Mouse (Mus musculus): ENCODE measurements around the gene Gm49387. TPM values are rescaled to one million over a fixed set of nuclear protein-coding genes. Genes with fewer than 3 reads are reported as not detected.

The Gm49387 gene
- polyA plus RNA-seq, 1 experiment from 2014 or later: 0.74 TPM

- Histone ChIP-seq H3K4me1 (peaks cover 67% of the 10 kb centered on the region), H3K27ac (peak overlapping the region; percentile 94), H3K27me3 (ENCODE audit: insufficient read depth, poor library complexity, severe bottlenecking) (no peaks in the 10 kb centered on the region), H3K36me3 (no peaks in the 10 kb centered on the region), H3K9me3 (no peaks in the 10 kb centered on the region), H3K4me3 (no peak overlapping the region)
- DNase-seq (ENCODE audit: low spot score): no peak
- 91% methylated on average over 8 of the region's 8 CpGs for WGBS
Measured at GRCm38 (mm10) chr14:31658126-31658680, 17.5 kb upstream of the Gm49387 start.

- no peak overlapping the region for H3K4me3 ChIP-seq
- H3K36me3 ChIP-seq: no peaks in the 10 kb centered on the region
- H3K27me3 ChIP-seq (ENCODE audit: insufficient read depth, poor library complexity, severe bottlenecking): no peaks in the 10 kb centered on the region
- WGBS: 40% methylated on average over 5 of the region's 5 CpGs
- H3K4me1 ChIP-seq: peaks cover 66% of the 10 kb centered on the region
- H3K9me3 ChIP-seq: no peaks in the 10 kb centered on the region
- DNase-seq (ENCODE audit: low spot score): no peak
- H3K27ac ChIP-seq: peak overlapping the region; percentile 65; the same call in 1 of the 2 replicates
Measured at GRCm38 (mm10) chr14:31656857-31657645, 16.4 kb upstream of the Gm49387 start.

- H3K27me3 ChIP-seq (ENCODE audit: insufficient read depth, poor library complexity, severe bottlenecking): no peaks in the 10 kb centered on the region
- H3K36me3 ChIP-seq: no peaks in the 10 kb centered on the region
- H3K4me3 ChIP-seq: no peak overlapping the region
- WGBS: 68% methylated on average over 7 of the region's 7 CpGs
- peaks cover 64% of the 10 kb centered on the region for H3K4me1 ChIP-seq
- H3K9me3 ChIP-seq: no peaks in the 10 kb centered on the region
- no peak for DNase-seq (ENCODE audit: low spot score)
- no peak overlapping the region for H3K27ac ChIP-seq
Measured at GRCm38 (mm10) chr14:31656386-31656785, 15.7 kb upstream of the Gm49387 start.

DNA sequence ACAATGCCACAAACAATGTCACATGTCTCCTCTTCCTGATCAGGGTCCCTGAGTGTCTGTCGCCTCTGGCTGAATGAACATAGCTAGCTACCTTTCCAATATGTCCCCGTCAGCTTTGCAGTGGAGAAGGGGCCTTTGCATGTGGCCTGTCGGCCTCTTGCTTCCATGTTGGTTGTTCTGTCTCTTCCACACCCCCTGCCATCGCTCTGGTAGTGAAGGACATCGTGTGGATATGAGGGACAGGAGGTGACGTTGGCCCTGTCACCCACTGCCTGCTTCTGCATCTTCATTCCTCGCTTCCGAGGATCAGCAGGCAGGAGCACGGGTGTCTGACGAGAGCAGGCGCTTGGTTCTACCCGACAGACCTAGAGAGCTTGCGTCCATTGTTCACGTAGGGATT is 14.7 kb upstream of the Gm49387 start:
- no peak for DNase-seq (ENCODE audit: low spot score)
- no peaks in the 10 kb centered on the region for H3K27me3 ChIP-seq (ENCODE audit: insufficient read depth, poor library complexity, severe bottlenecking)
- 82% methylated on average over 14 of the region's 14 CpGs for WGBS

GRCm38 (mm10) chr14:31654816-31655215 is 14.1 kb upstream of the Gm49387 start:
- peaks cover 55% of the 10 kb centered on the region for H3K4me1 ChIP-seq
- 87% methylated on average over 5 of the region's 5 CpGs for WGBS
- H3K4me3 ChIP-seq: no peak overlapping the region
- H3K36me3 ChIP-seq: peaks cover 2% of the 10 kb centered on the region; the same call in 1 of the 2 replicates
- no peak overlapping the region for H3K27ac ChIP-seq
- H3K9me3 ChIP-seq: no peaks in the 10 kb centered on the region
- no peak for DNase-seq (ENCODE audit: low spot score)
- H3K27me3 ChIP-seq (ENCODE audit: insufficient read depth, poor library complexity, severe bottlenecking): no peaks in the 10 kb centered on the region

More for the DNA sequence above, 14.7 kb upstream of the Gm49387 start:
- H3K9me3 ChIP-seq: no peaks in the 10 kb centered on the region
- H3K27ac ChIP-seq: no peak overlapping the region
- peaks cover 60% of the 10 kb centered on the region for H3K4me1 ChIP-seq
- H3K4me3 ChIP-seq: no peak overlapping the region
- peaks cover under 1% of the 10 kb centered on the region; the same call in 1 of the 2 replicates for H3K36me3 ChIP-seq

GRCm38 (mm10) chr14:31653101-31653875 is 12.6 kb upstream of the Gm49387 start:
- DNase-seq (ENCODE audit: low spot score): no peak
- peaks cover 2% of the 10 kb centered on the region; the same call in 1 of the 2 replicates for H3K36me3 ChIP-seq
- H3K27ac ChIP-seq: peak overlapping the region; percentile 42
- H3K4me1 ChIP-seq: peaks cover 41% of the 10 kb centered on the region
- WGBS: 55% methylated on average over 14 of the region's 14 CpGs
- no peaks in the 10 kb centered on the region for H3K9me3 ChIP-seq
- no peaks in the 10 kb centered on the region for H3K27me3 ChIP-seq (ENCODE audit: insufficient read depth, poor library complexity, severe bottlenecking)
- no peak overlapping the region for H3K4me3 ChIP-seq

GRCm38 (mm10) chr14:31652624-31653023 is 11.9 kb upstream of the Gm49387 start:
- Histone ChIP-seq H3K27me3 (ENCODE audit: insufficient read depth, poor library complexity, severe bottlenecking) (no peaks in the 10 kb centered on the region), H3K27ac (peak overlapping the region; percentile 42), H3K9me3 (no peaks in the 10 kb centered on the region), H3K36me3 (peaks cover 2% of the 10 kb centered on the region; the same call in 1 of the 2 replicates), H3K4me1 (peaks cover 35% of the 10 kb centered on the region), H3K4me3 (no peak overlapping the region)
- DNase-seq (ENCODE audit: low spot score): no peak
- 98% methylated on average over 1 of the region's 1 CpGs for WGBS

- peaks cover 30% of the 10 kb centered on the region for H3K4me1 ChIP-seq
- no peaks in the 10 kb centered on the region for H3K9me3 ChIP-seq
- WGBS: 45% methylated on average over 5 of the region's 5 CpGs
- no peak for DNase-seq (ENCODE audit: low spot score)
- peaks cover 2% of the 10 kb centered on the region; the same call in 1 of the 2 replicates for H3K36me3 ChIP-seq
- no peaks in the 10 kb centered on the region for H3K27me3 ChIP-seq (ENCODE audit: insufficient read depth, poor library complexity, severe bottlenecking)
- peak overlapping the region; percentile 31 for H3K27ac ChIP-seq
- H3K4me3 ChIP-seq: no peak overlapping the region
Measured at GRCm38 (mm10) chr14:31652106-31652505, 11.4 kb upstream of the Gm49387 start.

- WGBS: 58% methylated on average over 7 of the region's 7 CpGs
- H3K4me3 ChIP-seq: no peak overlapping the region
- peaks cover 2% of the 10 kb centered on the region; the same call in 1 of the 2 replicates for H3K36me3 ChIP-seq
- H3K4me1 ChIP-seq: peaks cover 26% of the 10 kb centered on the region
- no peak for DNase-seq (ENCODE audit: low spot score)
- peak overlapping the region; percentile 13; the same call in 1 of the 2 replicates for H3K27ac ChIP-seq
- H3K9me3 ChIP-seq: no peaks in the 10 kb centered on the region
- no peaks in the 10 kb centered on the region for H3K27me3 ChIP-seq (ENCODE audit: insufficient read depth, poor library complexity, severe bottlenecking)
Measured at GRCm38 (mm10) chr14:31651206-31651605, 10.5 kb upstream of the Gm49387 start.

- no peak overlapping the region for H3K27ac ChIP-seq
- 92% methylated on average over 3 of the region's 3 CpGs for WGBS
- no peak overlapping the region for H3K4me3 ChIP-seq
- H3K36me3 ChIP-seq: peaks cover 2% of the 10 kb centered on the region; the same call in 1 of the 2 replicates
- DNase-seq (ENCODE audit: low spot score): no peak
- no peaks in the 10 kb centered on the region for H3K27me3 ChIP-seq (ENCODE audit: insufficient read depth, poor library complexity, severe bottlenecking)
- no peaks in the 10 kb centered on the region for H3K9me3 ChIP-seq
- peaks cover 26% of the 10 kb centered on the region for H3K4me1 ChIP-seq
Measured at GRCm38 (mm10) chr14:31650347-31650746, 9.7 kb upstream of the Gm49387 start.

- Histone ChIP-seq H3K27me3 (ENCODE audit: insufficient read depth, poor library complexity, severe bottlenecking) (no peaks in the 10 kb centered on the region), H3K4me3 (no peak overlapping the region), H3K36me3 (peaks cover 2% of the 10 kb centered on the region; the same call in 1 of the 2 replicates), H3K4me1 (peaks cover 17% of the 10 kb centered on the region), H3K27ac (no peak overlapping the region), H3K9me3 (no peaks in the 10 kb centered on the region)
- no peak for DNase-seq (ENCODE audit: low spot score)
- 88% methylated on average over 10 of the region's 10 CpGs for WGBS
Measured at GRCm38 (mm10) chr14:31647991-31648390, 7.3 kb upstream of the Gm49387 start.

DNA sequence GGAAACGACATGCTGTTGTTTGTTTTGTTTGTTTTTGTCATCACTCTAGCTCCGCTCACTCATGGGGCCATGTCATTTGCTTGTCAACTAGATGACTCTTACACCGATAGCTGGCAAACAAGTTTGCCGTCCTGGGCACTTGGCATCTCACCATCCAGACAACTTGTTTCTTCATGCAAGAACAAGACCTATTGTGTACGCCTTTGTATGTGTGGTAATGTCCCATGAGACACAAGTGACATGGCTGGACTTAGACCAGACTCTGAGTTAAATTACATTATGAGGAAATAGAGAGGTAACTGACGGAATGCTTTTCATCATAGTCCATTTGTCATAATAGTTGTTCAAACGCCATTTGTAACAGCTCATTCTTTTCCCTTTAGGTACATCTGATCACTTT is 5.2 kb upstream of the Gm49387 start:
- H3K9me3 ChIP-seq: no peaks in the 10 kb centered on the region
- peaks cover 8% of the 10 kb centered on the region; the same call in 1 of the 2 replicates for H3K4me1 ChIP-seq
- no peak overlapping the region for H3K27ac ChIP-seq
- peaks cover 2% of the 10 kb centered on the region; the same call in 1 of the 2 replicates for H3K36me3 ChIP-seq
- DNase-seq (ENCODE audit: low spot score): no peak
- no peak overlapping the region for H3K4me3 ChIP-seq
- no peaks in the 10 kb centered on the region for H3K27me3 ChIP-seq (ENCODE audit: insufficient read depth, poor library complexity, severe bottlenecking)
- 88% methylated on average over 7 of the region's 7 CpGs for WGBS
